Mouse (Mus musculus) layer of hippocampus, adult 9-10 months (tissue): ENCODE measurements at regions not wholly inside any gene's neighbourhood (a gene's known extent, or its start where the extent isn't known, plus 50 kb on each side); places are given as distances from the start of the nearest gene placed in this dataset.

Experiments
- DNase-seq: peaks from one replicate; pipeline ENCODE4 v3.0.0; 2022; ENCODE audit warnings: low spot score

DNA sequence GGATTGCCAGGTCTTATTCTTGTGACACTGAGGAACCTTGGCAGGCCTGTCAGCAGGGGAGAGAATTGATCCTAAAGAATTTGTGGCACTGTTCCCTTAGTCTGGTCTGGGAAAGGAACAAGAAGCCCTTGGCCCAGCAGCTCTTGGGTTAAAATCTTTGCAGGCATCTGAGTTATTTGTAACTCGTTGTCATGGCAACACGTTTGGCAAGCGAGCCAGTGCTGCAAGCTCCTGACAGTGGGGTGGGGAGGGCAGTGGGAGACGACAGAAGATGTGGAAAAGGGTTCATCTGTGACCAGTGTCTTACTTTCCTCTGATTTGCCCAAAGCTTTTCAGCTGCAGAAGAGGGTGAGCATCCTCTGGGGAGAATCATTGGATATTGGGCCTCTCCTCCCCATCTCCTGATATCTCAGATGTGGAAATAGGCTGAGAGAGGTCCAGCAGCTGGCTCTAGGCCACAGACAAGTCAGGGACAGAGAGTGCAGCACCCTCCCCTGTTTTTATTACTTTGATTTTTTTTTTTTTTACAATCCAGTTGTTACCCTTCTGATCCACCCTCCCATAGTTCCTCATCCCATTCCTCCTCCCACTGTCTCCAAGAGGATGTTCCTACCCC, 92.4 kb upstream of the Huwe1 start:
- peak; percentile 16 for DNase-seq
